Mouse (Mus musculus) midbrain, embryonic 14.5 days (tissue): ENCODE measurements around the gene Rxfp4. TPM values are rescaled to one million over a fixed set of nuclear protein-coding genes. Genes with fewer than 3 reads are reported as not detected.
A peak's percentile ranks its signal among the peaks of the same experiment; 100 is the strongest.

Experiments used
- ATAC-seq: fragments of 200-750 bp; cut with Nextera tagmentation; 2 replicates; pipeline ENCODE4 v1.8.0; 2017; ENCODE audit warnings: moderate number of reproducible peaks, moderate library complexity; ENCODE audit not compliant: low FRiP score, low TSS enrichment
- DNase-seq: peaks from one replicate; pipeline ENCODE4 v3.0.0-alpha.2; 2015
- H3K27ac ChIP-seq: fragments of 300-500 bp; sonication (generic); replicated peaks from 2 replicates; pipeline ENCODE4 v1.5.1; 2014; ENCODE audit warnings: mild to moderate bottlenecking, low read depth, low read length, moderate library complexity
- H3K27me3 ChIP-seq: fragments of 300-500 bp; sonication (generic); 2 replicates; pipeline ENCODE4 v1.6.1; 2014; ENCODE audit warnings: low read length, control low read depth, mixed read lengths; ENCODE audit not compliant: control insufficient read depth, insufficient read depth
- H3K36me3 ChIP-seq: fragments of 300-500 bp; sonication (generic); 2 replicates; pipeline ENCODE4 v1.6.1; 2014; ENCODE audit warnings: low read length, control low read depth; ENCODE audit not compliant: control insufficient read depth, insufficient read depth
- H3K4me1 ChIP-seq: fragments of 300-500 bp; sonication (generic); 2 replicates; pipeline ENCODE4 v1.6.1; 2014; ENCODE audit warnings: mild to moderate bottlenecking, antibody characterized with exemption, low read length, control low read depth; ENCODE audit not compliant: control insufficient read depth, insufficient read depth
- H3K4me2 ChIP-seq: fragments of 300-500 bp; sonication (generic); 2 replicates; pipeline ENCODE4 v1.6.1; 2014; ENCODE audit warnings: mild to moderate bottlenecking, low read length, moderate library complexity
- H3K4me3 ChIP-seq: fragments of 300-500 bp; sonication (generic); replicated peaks from 2 replicates; pipeline ENCODE4 v1.5.1; 2014; ENCODE audit warnings: low read depth, low read length
- H3K9ac ChIP-seq: fragments of 300-500 bp; sonication (generic); replicated peaks from 2 replicates; pipeline ENCODE4 v1.6.1; 2014; ENCODE audit warnings: mild to moderate bottlenecking, low read length, moderate library complexity
- H3K9me3 ChIP-seq: fragments of 300-500 bp; sonication (generic); 2 replicates; pipeline ENCODE4 v1.6.1; 2016; ENCODE audit warnings: low read length, control low read depth, mixed read lengths; ENCODE audit not compliant: control insufficient read depth
- WGBS: fragments of 180-500 bp; shearing (Covaris S2); extraction: QIAGEN DNeasy Blood & Tissue Kit; methylation state at CpG from one replicate; pipeline ENCODE4 v1.1.7; 2014; 5-methylcytosine and 5-hydroxymethylcytosine counted together
- polyA plus RNA-seq: library from polyadenylated mRNA; unstranded; fragments of >200 nt; fragmentation: Nextera tagmentation; extraction: Ambion mirVana; gene quantifications from 2 replicates; pipeline ENCODE4 v1.2.1, GENCODE M21; 2014

The Rxfp4 gene
- polyA plus RNA-seq, 1 experiment from 2014 or later = not detected

- Histone ChIP-seq H3K27ac (no peak overlapping the region), H3K9ac (no peak overlapping the region), H3K4me3 (no peak overlapping the region), H3K36me3 (no peaks in the 10 kb centered on the region), H3K9me3 (no peaks in the 10 kb centered on the region), H3K4me1 (no peaks in the 10 kb centered on the region), H3K4me2 (no peak overlapping the region), H3K27me3 (no peaks in the 10 kb centered on the region)
- DNase-seq = no peak
- 79% methylated on average over 8 of the region's 8 CpGs for WGBS
- no peak for ATAC-seq
Measured at GRCm38 (mm10) chr3:88655619-88656018, 2.7 kb upstream of the Rxfp4 start.

- no peak for ATAC-seq
Measured at GRCm38 (mm10) chr3:88654621-88655020, 1.7 kb upstream of the Rxfp4 start.

GRCm38 (mm10) chr3:88653516-88654370 lies 801 bp upstream of the Rxfp4 start:
- no peak for ATAC-seq
- no peak overlapping the region for H3K9ac ChIP-seq
- H3K9me3 ChIP-seq = no peaks in the 10 kb centered on the region
- no peaks in the 10 kb centered on the region for H3K4me1 ChIP-seq
- H3K27ac ChIP-seq = no peak overlapping the region
- WGBS = 81% methylated on average over 6 of the region's 6 CpGs
- no peak overlapping the region for H3K4me2 ChIP-seq
- no peak overlapping the region for H3K4me3 ChIP-seq
- DNase-seq = no peak
- peaks cover 10% of the 10 kb centered on the region for H3K36me3 ChIP-seq
- no peaks in the 10 kb centered on the region for H3K27me3 ChIP-seq

More at GRCm38 (mm10) chr3:88654621-88655020, 1.7 kb upstream of the Rxfp4 start:
- Histone ChIP-seq H3K9me3 (no peaks in the 10 kb centered on the region), H3K27ac (no peak overlapping the region), H3K36me3 (0 out of 2 replicates have a peak, but pooled peaks cover 2% of the 10 kb centered on the region), H3K4me2 (no peak overlapping the region), H3K27me3 (no peaks in the 10 kb centered on the region), H3K9ac (no peak overlapping the region), H3K4me3 (no peak overlapping the region), H3K4me1 (no peaks in the 10 kb centered on the region)
- no peak for DNase-seq
- WGBS = 91% methylated on average over 4 of the region's 4 CpGs

GRCm38 (mm10) chr3:88651669-88652618 lies 998 bp downstream of the Rxfp4 start:
- ATAC-seq (0 out of 2 replicates have a peak, but pooled peaks have one; percentile 17), DNase-seq (no peak)
- no peak overlapping the region for H3K4me2 ChIP-seq
- H3K9ac ChIP-seq = no peak overlapping the region
- H3K4me1 ChIP-seq = no peaks in the 10 kb centered on the region
- no peaks in the 10 kb centered on the region for H3K9me3 ChIP-seq
- H3K27me3 ChIP-seq = no peaks in the 10 kb centered on the region
- peaks cover 27% of the 10 kb centered on the region for H3K36me3 ChIP-seq
- 80% methylated on average over 18 of the region's 18 CpGs for WGBS
- no peak overlapping the region for H3K4me3 ChIP-seq
- H3K27ac ChIP-seq = no peak overlapping the region

GRCm38 (mm10) chr3:88650713-88651504 lies 2.0 kb downstream of the Rxfp4 start:
- Histone ChIP-seq H3K9ac (no peak overlapping the region), H3K4me2 (no peak overlapping the region), H3K9me3 (no peaks in the 10 kb centered on the region), H3K4me3 (no peak overlapping the region), H3K27me3 (no peaks in the 10 kb centered on the region), H3K27ac (no peak overlapping the region), H3K36me3 (peaks cover 38% of the 10 kb centered on the region), H3K4me1 (no peaks in the 10 kb centered on the region)
- no peak for DNase-seq
- ATAC-seq = no peak
- 87% methylated on average over 13 of the region's 13 CpGs for WGBS

- WGBS = 97% methylated on average over 13 of the region's 13 CpGs
Measured at GRCm38 (mm10) chr3:88649967-88650366, 3.0 kb downstream of the Rxfp4 start.

GRCm38 (mm10) chr3:88649186-88649585 lies 3.8 kb downstream of the Rxfp4 start:
- H3K4me2 ChIP-seq = no peak overlapping the region
- no peaks in the 10 kb centered on the region for H3K9me3 ChIP-seq
- H3K27me3 ChIP-seq = no peaks in the 10 kb centered on the region
- H3K36me3 ChIP-seq = peaks cover 54% of the 10 kb centered on the region
- 85% methylated on average over 10 of the region's 10 CpGs for WGBS
- H3K9ac ChIP-seq = no peak overlapping the region
- no peaks in the 10 kb centered on the region for H3K4me1 ChIP-seq
- DNase-seq (no peak), ATAC-seq (no peak)
- no peak overlapping the region for H3K27ac ChIP-seq
- no peak overlapping the region for H3K4me3 ChIP-seq

More at GRCm38 (mm10) chr3:88649967-88650366, 3.0 kb downstream of the Rxfp4 start:
- H3K9ac ChIP-seq = no peak overlapping the region
- no peaks in the 10 kb centered on the region for H3K9me3 ChIP-seq
- H3K27me3 ChIP-seq = no peaks in the 10 kb centered on the region
- ATAC-seq (no peak), DNase-seq (no peak)
- no peak overlapping the region for H3K4me2 ChIP-seq
- H3K4me1 ChIP-seq = no peaks in the 10 kb centered on the region
- H3K36me3 ChIP-seq = peaks cover 46% of the 10 kb centered on the region
- H3K27ac ChIP-seq = no peak overlapping the region
- H3K4me3 ChIP-seq = no peak overlapping the region
